Mouse (Mus musculus) right cerebral cortex, adult 2 months (tissue): Measurements from ENCODE around the gene Rtel1.
A peak's percentile ranks its signal among the peaks of the same experiment; 100 is the strongest.

Experiments
- DNase-seq, 2 experiments: peaks; one replicate each; pipeline ENCODE4 v3.0.0; 2021 to 2022; ENCODE audit warnings: low spot score in 2 of 2

Gene Rtel1

GRCm38 (mm10) chr2:181326098-181326497, 6.6 kb downstream of the Rtel1 start:
- DNase-seq = no peak

GRCm38 (mm10) chr2:181332542-181332941, 13.0 kb downstream of the Rtel1 start:
- DNase-seq = no peak

- DNase-seq = peak; percentile 80 to 93
Observed at GRCm38 (mm10) chr2:181334023-181334422, 14.5 kb downstream of the Rtel1 start.

- no peak for DNase-seq
Observed at GRCm38 (mm10) chr2:181340426-181340825, 20.9 kb downstream of the Rtel1 start.

- no peak for DNase-seq
Observed at GRCm38 (mm10) chr2:181342766-181343165, 23.2 kb downstream of the Rtel1 start.

- no peak for DNase-seq
Observed at GRCm38 (mm10) chr2:181356780-181357179, 37.2 kb downstream of the Rtel1 start.

- no peak for DNase-seq
Observed at GRCm38 (mm10) chr2:181363946-181364345, 44.4 kb downstream of the Rtel1 start.

- DNase-seq = no peak
Observed at GRCm38 (mm10) chr2:181364487-181364859, 44.9 kb downstream of the Rtel1 start.

GRCm38 (mm10) chr2:181364860-181365596, 45.5 kb downstream of the Rtel1 start, which contains the start of the genes Zgpat and Arfrp1:
Gene Zgpat, plus strand, starts transcription at chr2:181364928.
Gene Arfrp1, minus strand, starts transcription at chr2:181365404.
- peak; percentile 88 to 91 for DNase-seq

- peak; percentile 26 to 40 for DNase-seq
Observed at GRCm38 (mm10) chr2:181365655-181366075, 46.1 kb downstream of the Rtel1 start.

- DNase-seq = no peak
Observed at GRCm38 (mm10) chr2:181370001-181370400, 50.5 kb downstream of the Rtel1 start.

GRCm38 (mm10) chr2:181375787-181376186, 56.2 kb downstream of the Rtel1 start:
- DNase-seq = no peak

GRCm38 (mm10) chr2:181377230-181377629, 57.7 kb downstream of the Rtel1 start:
- DNase-seq = no peak

- DNase-seq = no peak
Observed at GRCm38 (mm10) chr2:181378701-181379100, 59.2 kb downstream of the Rtel1 start.

GRCm38 (mm10) chr2:181379778-181380177, 60.2 kb downstream of the Rtel1 start, which contains the start of gene Lime1:
Gene Lime1, plus strand, starts transcription at chr2:181380078.
- no peak for DNase-seq

- DNase-seq = no peak
Observed at GRCm38 (mm10) chr2:181380251-181380650, 60.7 kb downstream of the Rtel1 start.

- DNase-seq = no peak
Observed at GRCm38 (mm10) chr2:181381107-181381506, 61.6 kb downstream of the Rtel1 start.

- DNase-seq = no peak
Observed at GRCm38 (mm10) chr2:181381631-181382306, 62.2 kb downstream of the Rtel1 start.

GRCm38 (mm10) chr2:181384463-181384862, 64.9 kb downstream of the Rtel1 start:
- no peak for DNase-seq

GRCm38 (mm10) chr2:181384919-181385391, 65.4 kb downstream of the Rtel1 start:
- no peak for DNase-seq

- DNase-seq = peak; percentile 71 to 72
Observed at GRCm38 (mm10) chr2:181385885-181386284, 66.3 kb downstream of the Rtel1 start.

- DNase-seq = no peak
Observed at GRCm38 (mm10) chr2:181386663-181387210, 67.2 kb downstream of the Rtel1 start.
